In the genomic region with DNA sequence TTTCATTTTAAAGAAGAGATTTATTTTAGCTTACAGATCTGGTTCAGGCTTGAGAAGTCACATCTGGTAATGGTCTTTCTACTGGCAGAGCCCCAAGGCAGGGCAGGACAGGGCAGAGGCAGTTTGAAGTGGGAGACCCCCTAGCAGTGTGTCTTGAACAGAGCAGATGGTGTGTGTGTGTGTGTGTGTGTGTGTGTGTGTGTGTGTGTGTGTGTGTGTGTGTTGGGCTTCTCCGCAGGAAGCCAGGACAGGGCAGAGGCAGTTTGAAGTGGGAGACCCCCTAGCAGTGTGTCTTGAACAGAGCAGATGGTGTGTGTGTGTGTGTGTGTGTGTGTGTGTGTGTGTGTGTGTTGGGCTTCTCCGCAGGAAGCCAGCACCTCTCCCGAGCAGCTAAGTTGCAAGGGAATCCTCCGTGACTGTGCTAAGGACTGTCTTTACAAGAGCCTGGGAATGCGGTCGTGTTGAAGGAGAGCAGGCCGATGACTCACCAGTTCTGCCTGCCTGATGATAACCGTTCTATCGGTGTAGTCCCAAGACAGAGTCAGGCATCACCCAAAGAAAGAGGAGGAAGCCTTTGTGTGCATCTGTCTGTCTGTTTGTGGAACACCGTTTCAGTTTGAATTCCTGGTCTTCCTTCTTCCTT, we compare ENCODE assay signal across 8 mouse cellular contexts. TPM values are rescaled to one million over a fixed set of nuclear protein-coding genes. Genes with fewer than 3 reads are reported as not detected.
A peak's percentile ranks its signal among the peaks of the same experiment; 100 is the strongest.
DNase-seq lines count a peak whose midpoint lies in the region; ATAC-seq and TF ChIP-seq lines count a peak whose summit lies in the region.
"Not testable (repeated sequence)": the region's sequence is repeated elsewhere in the genome, so short reads cannot be mapped to it uniquely, and the experiment has no call there.

No protein-coding gene starts in this region.

- peak; percentile 61 for DNase-seq in Patski (ENCODE audit: low read depth, low spot score)
- DNase-seq in cerebellum, adult 8-10 months, result peak; percentile 30
- peak; percentile 69 for DNase-seq in fibroblast of lung, adult 2 months (ENCODE audit: low read depth)

- POLR2A ChIA-PET in Patski (lab: Charles Lee), result interaction anchor here (0.6 kb wide), 2 partner anchors 48 to 137 kb away, joined by 3 read pairs; no protein-coding TSS in a partner anchor

- H3K36me3 ChIP-seq in heart, embryonic 13.5 days; kidney, embryonic 14.5 days (ENCODE audit: control insufficient read depth, insufficient read depth, low read length); limb, embryonic 15.5 days; midbrain, embryonic 12.5 days; stomach, embryonic 15.5 days: not testable (repeated sequence)

- H3K9me3 ChIP-seq in heart, embryonic 13.5 days; kidney, embryonic 14.5 days (ENCODE audit: control insufficient read depth, low read length); limb, embryonic 15.5 days; midbrain, embryonic 12.5 days; stomach, embryonic 15.5 days: not testable (repeated sequence)

- peak overlapping the region; percentile 65 for H3K4me2 ChIP-seq in heart, embryonic 13.5 days
- not testable (repeated sequence) for H3K4me2 ChIP-seq in kidney, embryonic 14.5 days (replicated peaks; ENCODE audit: low read depth, low read length); limb, embryonic 15.5 days; midbrain, embryonic 12.5 days (replicated peaks)
- H3K4me2 ChIP-seq in stomach, embryonic 15.5 days, result peak overlapping the region; percentile 4; the same call in 1 of the 2 replicates

- peaks cover 51% of the 10 kb centered on the region for H3K4me1 ChIP-seq in heart, embryonic 13.5 days
- not testable (repeated sequence) for H3K4me1 ChIP-seq in kidney, embryonic 14.5 days (ENCODE audit: control insufficient read depth, insufficient read depth, low read length); limb, embryonic 15.5 days; midbrain, embryonic 12.5 days; stomach, embryonic 15.5 days

- H3K27ac ChIP-seq in heart, embryonic 13.5 days (replicated peaks), result peak overlapping the region; percentile 88
- H3K27ac ChIP-seq in kidney, embryonic 14.5 days (ENCODE audit: low read depth, low read length), result 0 out of 2 replicates have a peak overlapping the region, but pooled peaks have one; percentile 56
- peak overlapping the region; percentile 43; the same call in 1 of the 2 replicates for H3K27ac ChIP-seq in limb, embryonic 15.5 days
- H3K27ac ChIP-seq in midbrain, embryonic 12.5 days (replicated peaks), result peak overlapping the region; percentile 46
- H3K27ac ChIP-seq in stomach, embryonic 15.5 days, result peak overlapping the region; percentile 70

- ATAC-seq in Patski, result peak; percentile 87
- ATAC-seq in heart, embryonic 13.5 days (ENCODE audit: extremely low read depth, insufficient number of reproducible peaks, low FRiP score, low TSS enrichment), result peak; percentile 90
- ATAC-seq in kidney, embryonic 14.5 days (ENCODE audit: low FRiP score, low TSS enrichment), result peak; percentile 89
- peak; percentile 74 for ATAC-seq in limb, embryonic 15.5 days (ENCODE audit: insufficient number of reproducible peaks, low FRiP score, low TSS enrichment, low read depth)
- peak; percentile 62; the same call in 1 of the 2 replicates for ATAC-seq in midbrain, embryonic 12.5 days (ENCODE audit: low FRiP score, low read depth)
- ATAC-seq in stomach, embryonic 15.5 days (ENCODE audit: insufficient read depth, low FRiP score, low read depth), result peak; percentile 88; the same call in 1 of the 2 replicates

- H3K4me3 ChIP-seq in heart, embryonic 13.5 days, result peak overlapping the region; percentile 29
- not testable (repeated sequence) for H3K4me3 ChIP-seq in kidney, embryonic 14.5 days (ENCODE audit: low read length); limb, embryonic 15.5 days; midbrain, embryonic 12.5 days; stomach, embryonic 15.5 days (replicated peaks)

- TF ChIP-seq CTCF in Patski (IDR thresholded peaks at IDR 0.05), result not testable (repeated sequence)

- peak overlapping the region; percentile 69 for H3K9ac ChIP-seq in heart, embryonic 13.5 days
- not testable (repeated sequence) for H3K9ac ChIP-seq in kidney, embryonic 14.5 days (ENCODE audit: low read depth, low read length); limb, embryonic 15.5 days; midbrain, embryonic 12.5 days (replicated peaks); stomach, embryonic 15.5 days

- H3K27me3 ChIP-seq in Patski; heart, embryonic 13.5 days (replicated peaks); kidney, embryonic 14.5 days (ENCODE audit: control insufficient read depth, insufficient read depth, low read length); limb, embryonic 15.5 days; midbrain, embryonic 12.5 days; stomach, embryonic 15.5 days (replicated peaks): not testable (repeated sequence)

- in situ Hi-C loops in Patski (cut with MboI; ENCODE audit: low pct_unique_long_range_greater_than_20kb), result not testable (repeated sequence)

- CTCF ChIA-PET in Patski (lab: Charles Lee), result interaction anchor here (0.9 to 1.4 kb wide), 2 partner anchors 10 to 21 kb away, joined by 3 to 4 read pairs; no protein-coding TSS in a partner anchor

- WGBS in heart, embryonic 13.5 days, result 3% methylated on average over 9 of the region's 10 CpGs
- WGBS in kidney, embryonic 14.5 days, result 45% methylated on average over 10 of the region's 10 CpGs
- WGBS in limb, embryonic 15.5 days, result 26% methylated on average over 9 of the region's 10 CpGs
- WGBS in midbrain, embryonic 12.5 days, result 62% methylated on average over 10 of the region's 10 CpGs
- 16% methylated on average over 8 of the region's 10 CpGs for WGBS in stomach, embryonic 15.5 days

RNA-seq across cellular contexts. Expression of gene Add1, which starts 8.3 kb away (rescaled TPM):
- 279 TPM for polyA plus RNA-seq in Patski (2021)
- 143 and 144 TPM in 2 replicates for polyA plus RNA-seq in heart, embryonic 13.5 days (2015; fragmentation: Nextera tagmentation; extraction: Ambion mirVana)
- polyA plus RNA-seq in kidney, embryonic 14.5 days (2014; fragmentation: Nextera tagmentation; extraction: Ambion mirVana), result 124 and 183 TPM in 2 replicates
- polyA plus RNA-seq in limb, embryonic 15.5 days (2015; fragmentation: Nextera tagmentation; extraction: Ambion mirVana), result 185 and 197 TPM in 2 replicates
- polyA plus RNA-seq in midbrain, embryonic 12.5 days (2016; fragmentation: Nextera tagmentation; extraction: Ambion mirVana), result 206 and 208 TPM in 2 replicates
- polyA plus RNA-seq in stomach, embryonic 15.5 days (2015; fragmentation: Nextera tagmentation; extraction: Ambion mirVana), result 162 and 168 TPM in 2 replicates

RNA-seq across cellular contexts. Expression of gene Mfsd10, which starts 55.2 kb away (rescaled TPM):
- polyA plus RNA-seq in Patski (2021), result 106 TPM
- polyA plus RNA-seq in heart, embryonic 13.5 days (2015; fragmentation: Nextera tagmentation; extraction: Ambion mirVana), result 75.1 and 78.4 TPM in 2 replicates
- 111 and 125 TPM in 2 replicates for polyA plus RNA-seq in kidney, embryonic 14.5 days (2014; fragmentation: Nextera tagmentation; extraction: Ambion mirVana)
- 134 and 148 TPM in 2 replicates for polyA plus RNA-seq in limb, embryonic 15.5 days (2015; fragmentation: Nextera tagmentation; extraction: Ambion mirVana)
- polyA plus RNA-seq in midbrain, embryonic 12.5 days (2016; fragmentation: Nextera tagmentation; extraction: Ambion mirVana), result 73.7 and 89.0 TPM in 2 replicates
- polyA plus RNA-seq in stomach, embryonic 15.5 days (2015; fragmentation: Nextera tagmentation; extraction: Ambion mirVana), result 119 and 147 TPM in 2 replicates

RNA-seq across cellular contexts. Expression of gene Sh3bp2, which starts 56.2 kb away (rescaled TPM):
- 18.2 TPM for polyA plus RNA-seq in Patski (2021)
- polyA plus RNA-seq in heart, embryonic 13.5 days (2015; fragmentation: Nextera tagmentation; extraction: Ambion mirVana), result 3.9 and 4.9 TPM in 2 replicates
- polyA plus RNA-seq in kidney, embryonic 14.5 days (2014; fragmentation: Nextera tagmentation; extraction: Ambion mirVana), result 9.0 and 11.1 TPM in 2 replicates
- 10.0 and 10.1 TPM in 2 replicates for polyA plus RNA-seq in limb, embryonic 15.5 days (2015; fragmentation: Nextera tagmentation; extraction: Ambion mirVana)
- polyA plus RNA-seq in midbrain, embryonic 12.5 days (2016; fragmentation: Nextera tagmentation; extraction: Ambion mirVana), result 13.5 and 15.8 TPM in 2 replicates
- 5.9 and 10.9 TPM in 2 replicates for polyA plus RNA-seq in stomach, embryonic 15.5 days (2015; fragmentation: Nextera tagmentation; extraction: Ambion mirVana)
